ENCODE assay signal across 25 mouse cellular contexts in genomic region chr2:165307801-165308200, GRCm38 (mm10). TPM values are rescaled to one million over a fixed set of nuclear protein-coding genes. Genes with fewer than 3 reads are reported as not detected.
DNase-seq lines count a peak whose midpoint lies in the region; ATAC-seq and TF ChIP-seq lines count a peak whose summit lies in the region.
"Had no signal": no experiment of that assay in that cellular context is flagged by ENCODE, and none has a peak within 500 bp of the region (broad histone marks: within the 10 kb centered on the region; RNA-seq: fewer than 3 reads in every experiment).

No protein-coding gene starts in this region.

- H3K4me3 ChIP-seq in intestine, embryonic 16.5 days (ENCODE audit: low read length), result no peak overlapping the region
- H3K4me3 ChIP-seq in kidney, postnatal 0 days (replicated peaks; ENCODE audit: low read depth, low read length), result no peak overlapping the region
- H3K4me3 ChIP-seq: embryonic facial prominence, embryonic 12.5 days; hindbrain, embryonic 13.5 days; midbrain, embryonic 15.5 days; neural tube, embryonic 15.5 days had no signal

- peak; percentile 86 for ATAC-seq in intestine, embryonic 16.5 days
- ATAC-seq in kidney, postnatal 0 days (replicated peaks; ENCODE audit: low FRiP score, low read depth), result peak; percentile 83
- ATAC-seq: CD4-positive, CD25-positive, alpha-beta regulatory T cell, adult 4 months; forebrain, embryonic 14.5 days; midbrain, embryonic 15.5 days had no signal

- no peak for TF ChIP-seq CTCF in kidney, postnatal 0 days (IDR thresholded peaks at IDR 0.05; ENCODE audit: low read depth)

- H3K4me2 ChIP-seq in intestine, embryonic 16.5 days (ENCODE audit: low read depth, low read length), result no peak overlapping the region
- H3K4me2 ChIP-seq in kidney, postnatal 0 days (ENCODE audit: low read length), result no peak overlapping the region
- H3K4me2 ChIP-seq: embryonic facial prominence, embryonic 12.5 days; heart, embryonic 11.5 days; hindbrain, embryonic 13.5 days; lung, embryonic 14.5 days; midbrain, embryonic 15.5 days; neural tube, embryonic 15.5 days had no signal

- no peak overlapping the region for H3K9ac ChIP-seq in intestine, embryonic 16.5 days (ENCODE audit: low read depth, low read length)
- no peak overlapping the region for H3K9ac ChIP-seq in kidney, postnatal 0 days (ENCODE audit: low read depth, low read length)
- H3K9ac ChIP-seq: embryonic facial prominence, embryonic 12.5 days; liver, embryonic 14.5 days; lung, embryonic 14.5 days; midbrain, embryonic 15.5 days; neural tube, embryonic 15.5 days had no signal

- 66% methylated on average over 6 of the region's 6 CpGs for WGBS in intestine, embryonic 16.5 days
- 66% methylated on average over 6 of the region's 6 CpGs for WGBS in kidney, postnatal 0 days

- DNase-seq in kidney, adult 8-10 months, result peak; percentile 39 to 51
- DNase-seq in kidney, postnatal 0 days (ENCODE audit: low spot score), result no peak
- peak; percentile 48 to 72 for DNase-seq in kidney, postnatal 4 days
- DNase-seq in adrenal gland, adult 8-10 months, result no peak
- DNase-seq in layer of hippocampus, postnatal 14 days (ENCODE audit: low spot score in 2 of 2), result no peak
- DNase-seq in yolk sac, embryonic 10.5 days (ENCODE audit: low spot score), result no peak
- DNase-seq: adrenal gland, postnatal 36 days; cerebellum, adult 8-10 months; embryo, embryonic 11 days; gastrocnemius, postnatal 14 days; heart, adult 18-20 months; heart, postnatal 36 days; layer of hippocampus, adult 9-11 months; liver; lung, embryonic 14.5 days; lung, postnatal 14 days had no signal

- H3K27ac ChIP-seq in intestine, embryonic 16.5 days (ENCODE audit: low read length), result 0 out of 2 replicates have a peak overlapping the region, but pooled peaks have one; percentile 14
- H3K27ac ChIP-seq in kidney, postnatal 0 days, result 0 out of 2 replicates have a peak overlapping the region, but pooled peaks have one; percentile 47
- H3K27ac ChIP-seq: embryonic facial prominence, embryonic 12.5 days; hindbrain, embryonic 13.5 days; liver, embryonic 14.5 days; midbrain, embryonic 15.5 days; neural tube, embryonic 15.5 days had no signal

- no peaks in the 10 kb centered on the region for H3K27me3 ChIP-seq in intestine, embryonic 16.5 days (replicated peaks; ENCODE audit: control insufficient read depth, insufficient read depth, low read length)
- H3K27me3 ChIP-seq in kidney, postnatal 0 days (ENCODE audit: insufficient read depth, low read length), result no peaks in the 10 kb centered on the region
- H3K27me3 ChIP-seq: embryonic facial prominence, embryonic 12.5 days; hindbrain, embryonic 13.5 days; midbrain, embryonic 15.5 days had no signal

- H3K4me1 ChIP-seq in intestine, embryonic 16.5 days (ENCODE audit: control insufficient read depth, insufficient read depth, low read length), result no peaks in the 10 kb centered on the region; the same call in 1 of the 2 replicates
- H3K4me1 ChIP-seq in kidney, postnatal 0 days (replicated peaks; ENCODE audit: insufficient read depth, low read length), result peaks cover 7% of the 10 kb centered on the region
- H3K4me1 ChIP-seq: embryonic facial prominence, embryonic 12.5 days had no signal

- no peaks in the 10 kb centered on the region for H3K9me3 ChIP-seq in intestine, embryonic 16.5 days (ENCODE audit: control insufficient read depth, low read length)
- H3K9me3 ChIP-seq in kidney, postnatal 0 days (replicated peaks; ENCODE audit: low read length), result no peaks in the 10 kb centered on the region
- H3K9me3 ChIP-seq: embryonic facial prominence, embryonic 12.5 days; hindbrain, embryonic 13.5 days; midbrain, embryonic 15.5 days; neural tube, embryonic 15.5 days had no signal

- H3K36me3 ChIP-seq in intestine, embryonic 16.5 days (ENCODE audit: control insufficient read depth, insufficient read depth, low read length), result peaks cover 18% of the 10 kb centered on the region
- peaks cover 36% of the 10 kb centered on the region for H3K36me3 ChIP-seq in kidney, postnatal 0 days (ENCODE audit: insufficient read depth, low read length)

RNA-seq across cellular contexts. Expression of gene Elmo2, which starts 18.5 kb away (rescaled TPM):
- polyA plus RNA-seq in intestine, embryonic 16.5 days (2015; fragmentation: Nextera tagmentation; extraction: Ambion mirVana), result 63.5 and 67.2 TPM in 2 replicates
- polyA plus RNA-seq in kidney, postnatal 0 days (2015; fragmentation: Nextera tagmentation; extraction: Ambion mirVana), result 51.5 and 59.3 TPM in 2 replicates
- 10 to 100 TPM; 22.8 to 36.2 (median 31.4) TPM for total RNA-seq in adrenal gland, adult 8-10 months (2022)
- 100 to 1,000 TPM; 158 to 172 TPM for total RNA-seq in layer of hippocampus, postnatal 14 days (2021)

RNA-seq across cellular contexts. Expression of gene Slc35c2, which starts 20.1 kb away (rescaled TPM):
- polyA plus RNA-seq in intestine, embryonic 16.5 days (2015; fragmentation: Nextera tagmentation; extraction: Ambion mirVana), result 135 and 154 TPM in 2 replicates
- polyA plus RNA-seq in kidney, postnatal 0 days (2015; fragmentation: Nextera tagmentation; extraction: Ambion mirVana), result 51.6 and 55.7 TPM in 2 replicates
- 10 to 100 TPM; 56.7 to 62.1 (median 58.3) TPM for total RNA-seq in adrenal gland, adult 8-10 months (2022)
- 10 to 100 TPM; 76.0 to 81.1 TPM for total RNA-seq in layer of hippocampus, postnatal 14 days (2021)

Comparison
In these comparisons a context has a peak if more than half of its experiments do, and no peak if none do; other contexts are left out.
1. DNase-seq: peak in kidney, adult 8-10 months (2 of 2) and kidney, postnatal 4 days (2 of 2); none in kidney, postnatal 0 days (single experiment), adrenal gland, adult 8-10 months (single experiment), layer of hippocampus, postnatal 14 days (0 of 2) and yolk sac, embryonic 10.5 days (single experiment).
2. RNA of gene Elmo2, which starts 18.5 kb away (total RNA-seq): 158 to 172 TPM in layer of hippocampus, postnatal 14 days; 22.8 to 36.2 TPM in adrenal gland, adult 8-10 months; every median in the first group is over 4 times any median in the second.